Mouse (Mus musculus): Measurements from ENCODE around the gene Bpi.

Bpi gene

DNA sequence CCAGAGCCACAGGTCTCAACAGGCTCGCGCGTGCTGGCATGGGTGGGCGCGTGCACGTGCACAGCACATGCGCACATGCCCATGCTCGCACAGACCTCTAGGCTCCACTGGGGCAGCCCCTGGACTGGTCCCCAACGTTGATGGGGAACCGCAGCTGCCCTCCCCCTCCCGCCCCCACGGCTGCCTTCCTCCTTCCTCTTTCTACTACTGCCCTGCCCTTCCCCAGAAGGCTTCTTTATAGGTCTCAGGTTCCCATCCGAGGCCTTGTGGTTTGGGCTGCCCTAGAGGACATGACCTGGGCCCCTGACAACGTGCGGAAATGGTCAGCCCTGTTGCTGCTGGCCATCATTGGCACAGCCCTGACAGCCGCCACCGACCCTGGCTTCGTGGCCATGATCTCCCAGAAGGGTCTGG lies at the start of gene Bpi:
TSS of gene Bpi (plus strand) at position 90 of the 414 bp plus-strand sequence.
- DNase-seq (ENCODE audit: low spot score): no peak

- no peak for DNase-seq (ENCODE audit: low spot score)
Measured at GRCm38 (mm10) chr2:158209776-158210175, 48.1 kb upstream of the Bpi start.

DNA sequence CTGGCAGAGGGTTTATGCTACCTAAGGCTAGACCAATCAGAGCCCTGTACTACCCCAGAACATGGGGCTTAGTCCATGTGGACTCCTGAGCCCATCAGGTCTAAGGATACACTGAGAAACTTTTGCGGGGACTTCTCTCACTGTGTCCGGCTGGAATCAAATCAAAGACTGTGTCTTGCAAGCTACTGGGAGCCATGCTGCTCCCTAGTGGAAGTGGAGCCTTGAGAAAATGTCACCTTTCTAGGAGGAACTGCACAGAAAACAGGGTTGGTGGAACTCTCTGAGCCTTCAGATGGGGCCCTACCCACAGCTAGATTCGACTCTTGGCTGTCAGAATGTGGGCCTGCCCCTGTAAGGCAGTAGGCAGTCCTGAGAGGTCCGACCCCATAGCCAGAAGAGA lies 47.4 kb upstream of the Bpi start:
- peak; percentile 63 for DNase-seq (ENCODE audit: low spot score)

DNA sequence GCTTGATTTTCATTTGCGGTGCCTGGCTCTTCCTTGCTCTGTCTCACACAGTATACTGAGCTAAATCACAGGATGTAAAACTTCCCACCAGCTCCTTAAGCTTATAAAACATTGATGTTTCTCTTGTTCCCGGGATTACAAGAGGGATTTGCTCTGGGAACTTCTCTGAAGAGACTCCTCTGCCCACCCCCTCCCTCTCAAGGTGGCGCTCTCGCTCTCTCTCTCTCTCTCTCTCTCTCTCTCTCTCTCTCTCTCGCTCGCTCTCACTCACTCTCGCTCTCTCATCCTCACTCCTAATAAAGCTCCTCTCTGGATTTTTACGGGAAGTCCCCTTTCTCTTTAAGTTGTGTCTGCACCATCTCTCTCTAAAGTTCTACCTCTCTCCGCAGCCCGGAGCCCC lies 46.9 kb upstream of the Bpi start:
- DNase-seq (ENCODE audit: low spot score): no peak

DNA sequence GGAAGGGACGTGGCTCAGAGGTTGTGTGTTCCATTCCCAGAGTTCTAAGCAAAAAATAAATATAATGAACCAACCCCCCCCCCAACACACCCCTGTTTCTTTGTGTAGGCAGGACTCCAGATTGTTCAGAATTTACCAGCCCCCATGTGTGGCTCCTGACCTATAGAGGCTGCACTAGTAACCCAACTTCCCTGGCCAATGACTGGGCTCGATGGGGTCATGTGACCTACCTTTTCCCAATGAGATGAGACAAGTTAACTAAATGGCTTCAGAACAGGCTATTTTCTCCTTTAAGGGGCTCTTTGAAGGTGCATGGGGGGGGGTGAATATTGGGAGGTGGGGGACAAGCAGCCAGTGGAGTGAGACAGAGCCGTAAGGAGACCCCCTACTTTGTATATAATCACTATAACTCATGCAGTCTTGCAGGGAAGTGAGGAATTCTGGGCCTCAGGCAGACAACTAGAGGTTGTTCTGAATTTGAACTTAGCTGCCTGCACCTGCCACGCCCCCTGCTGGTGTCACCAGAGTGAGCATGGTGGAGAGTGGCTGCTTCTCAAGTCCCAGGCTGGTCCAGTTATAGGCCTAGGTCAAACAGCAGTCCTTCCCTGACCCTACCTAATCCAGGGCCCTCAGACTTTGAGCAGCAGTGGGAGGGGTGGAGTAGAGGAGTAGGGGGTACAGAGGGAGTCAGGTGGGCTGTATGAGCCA lies 46.0 kb upstream of the Bpi start:
- DNase-seq (ENCODE audit: low spot score): no peak

DNA sequence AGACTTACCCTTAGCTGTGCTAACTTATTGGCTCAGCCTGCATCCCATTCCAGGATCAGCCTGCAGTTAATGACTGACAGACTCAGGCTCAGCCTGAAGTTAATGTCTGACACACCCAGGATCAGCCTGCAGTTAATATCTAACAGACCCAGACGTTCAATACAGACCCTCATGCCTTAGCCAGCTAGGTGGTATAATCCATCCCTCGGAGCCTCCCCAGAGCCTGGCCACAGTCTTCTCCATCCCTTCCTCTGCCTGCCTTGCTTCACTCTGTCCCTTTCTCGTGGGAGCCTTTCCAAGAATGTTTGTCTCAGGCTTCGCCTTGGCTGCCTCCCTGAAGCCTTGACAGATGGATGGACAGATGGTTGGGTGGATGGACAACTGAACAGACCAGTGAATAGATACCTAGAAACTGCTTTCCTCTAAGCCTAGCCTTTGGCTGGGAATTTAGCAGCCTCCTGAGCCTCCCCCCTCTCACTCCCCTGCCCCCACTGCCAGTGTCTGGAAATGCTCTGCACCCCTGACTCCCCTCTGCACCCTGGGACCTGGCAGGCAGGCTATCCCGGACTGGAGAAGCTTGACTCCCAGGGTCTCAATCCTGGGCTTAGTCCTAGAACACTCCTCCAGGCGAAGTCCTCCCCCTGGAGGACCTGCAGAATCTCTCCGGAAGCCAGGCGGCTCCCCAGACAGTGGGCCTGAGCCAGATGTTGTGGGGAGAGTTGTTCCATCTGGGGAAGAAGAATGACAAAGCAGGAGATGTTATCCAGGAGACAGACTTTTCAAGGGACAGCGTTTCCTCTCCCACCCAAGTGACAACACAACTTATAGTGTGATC lies 42.4 kb upstream of the Bpi start:
- DNase-seq (ENCODE audit: low spot score): peak; percentile 26

GRCm38 (mm10) chr2:158216510-158216909 lies 41.4 kb upstream of the Bpi start:
- no peak for DNase-seq (ENCODE audit: low spot score)

- no peak for DNase-seq (ENCODE audit: low spot score)
Measured at GRCm38 (mm10) chr2:158219562-158219961, 38.3 kb upstream of the Bpi start.

GRCm38 (mm10) chr2:158221446-158222084 lies 36.3 kb upstream of the Bpi start:
- no peak for DNase-seq (ENCODE audit: low spot score)

DNA sequence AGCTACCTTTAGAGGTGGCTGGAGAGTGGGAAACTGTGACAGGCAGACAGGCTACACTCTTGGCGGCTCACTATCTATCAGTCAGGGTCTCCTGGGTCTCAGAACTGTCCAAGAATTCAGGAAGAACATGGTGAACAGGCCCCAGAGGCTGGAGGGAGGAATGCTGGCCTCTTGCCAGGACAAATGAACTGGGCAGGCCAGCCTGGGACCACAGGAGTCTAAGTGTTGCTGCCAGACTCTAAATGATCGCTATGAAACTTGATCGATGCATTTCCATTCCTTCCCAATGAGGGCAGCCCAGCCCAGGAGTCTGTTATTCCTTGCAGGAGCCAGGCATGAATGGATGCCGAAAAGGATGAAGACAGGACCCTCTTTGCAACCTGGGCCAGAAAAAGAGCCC lies 35.2 kb upstream of the Bpi start:
- no peak for DNase-seq (ENCODE audit: low spot score)

DNA sequence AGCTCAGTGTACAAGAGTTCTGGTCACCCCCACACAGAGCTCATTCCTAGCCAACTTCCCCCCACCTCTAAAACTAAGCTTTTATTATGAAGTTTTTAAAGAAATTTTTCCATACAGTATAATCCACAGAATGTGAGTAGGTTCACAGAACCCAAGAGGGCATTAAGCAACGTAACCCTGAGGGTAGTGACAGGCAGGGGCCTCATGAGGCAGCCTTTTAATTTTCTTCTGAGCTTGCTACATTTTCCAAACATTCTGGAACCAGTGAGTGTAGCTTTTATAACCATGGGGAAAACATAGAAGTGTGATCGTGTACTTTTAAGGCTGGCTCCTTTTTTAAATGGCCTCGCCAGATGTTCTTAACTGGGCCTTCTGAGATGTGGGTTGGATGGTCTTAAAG lies 34.4 kb upstream of the Bpi start:
- DNase-seq (ENCODE audit: low spot score): no peak

DNA sequence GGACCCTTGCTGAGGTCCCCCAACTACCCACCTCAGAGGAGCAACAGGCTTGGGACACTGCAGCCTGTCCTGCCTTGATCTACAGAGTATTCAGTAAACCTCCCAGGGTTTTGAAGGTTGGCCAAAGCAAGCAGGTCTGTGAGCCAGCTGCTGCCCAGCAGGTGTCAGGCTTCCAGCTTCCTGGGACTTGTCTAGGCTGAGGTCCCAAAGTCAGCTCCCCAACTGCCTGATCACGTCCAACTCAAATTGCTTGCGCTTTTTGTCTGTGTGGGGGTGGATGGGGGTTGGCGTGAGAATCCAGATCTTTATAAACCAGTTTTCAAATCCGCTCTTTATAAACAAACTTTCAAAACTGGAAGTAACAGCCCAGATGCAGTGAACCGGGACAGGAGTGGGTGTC lies 32.6 kb upstream of the Bpi start:
- peak; percentile 45 for DNase-seq (ENCODE audit: low spot score)

DNA sequence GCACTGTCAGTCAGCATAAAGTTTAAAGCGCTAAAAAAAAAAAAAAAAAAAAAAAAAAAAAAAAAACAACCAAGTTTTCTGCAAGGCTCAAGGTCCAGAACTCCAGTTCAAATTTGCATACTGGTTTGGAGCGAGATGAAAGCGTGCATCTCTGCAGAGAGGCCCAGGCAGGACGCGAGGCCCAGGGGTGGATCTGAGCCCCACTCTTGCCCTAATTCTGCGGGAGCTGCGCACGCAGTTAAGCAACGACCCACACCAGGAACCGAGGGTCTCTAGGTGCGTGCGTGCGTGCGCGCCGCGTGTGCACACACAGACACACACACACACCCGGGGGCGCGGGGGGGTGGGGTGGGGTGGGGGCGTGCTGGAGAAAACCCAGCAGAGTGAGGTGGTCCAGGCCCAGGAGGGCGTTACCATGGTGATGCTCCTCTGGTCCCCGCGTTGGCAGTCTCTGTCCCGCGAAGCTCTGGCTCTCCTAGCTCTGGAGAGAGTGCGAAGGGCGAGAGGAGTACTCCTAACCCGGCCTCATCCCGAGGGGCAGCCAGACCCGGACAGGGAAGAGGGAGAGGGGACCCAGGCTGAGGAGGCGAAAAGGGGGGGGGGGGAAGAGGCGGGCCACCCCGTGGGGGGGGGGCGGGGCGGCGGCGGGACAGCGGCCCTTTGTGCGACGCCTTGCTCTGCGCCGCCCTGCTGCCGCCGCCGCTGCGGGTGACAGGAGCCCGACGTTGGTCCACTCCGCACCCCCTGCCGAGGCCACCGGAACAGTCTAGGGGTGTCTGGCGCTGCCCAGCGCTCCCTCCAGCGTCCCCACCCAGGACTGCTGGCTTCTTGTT lies 29.0 kb upstream of the Bpi start, which contains the start of gene D630003M21Rik:
TSS of gene D630003M21Rik (minus strand) at position 553 of the 833 bp plus-strand sequence.
- no peak for DNase-seq (ENCODE audit: low spot score)

GRCm38 (mm10) chr2:158229503-158229892 lies 28.4 kb upstream of the Bpi start:
- no peak for DNase-seq (ENCODE audit: low spot score)

DNA sequence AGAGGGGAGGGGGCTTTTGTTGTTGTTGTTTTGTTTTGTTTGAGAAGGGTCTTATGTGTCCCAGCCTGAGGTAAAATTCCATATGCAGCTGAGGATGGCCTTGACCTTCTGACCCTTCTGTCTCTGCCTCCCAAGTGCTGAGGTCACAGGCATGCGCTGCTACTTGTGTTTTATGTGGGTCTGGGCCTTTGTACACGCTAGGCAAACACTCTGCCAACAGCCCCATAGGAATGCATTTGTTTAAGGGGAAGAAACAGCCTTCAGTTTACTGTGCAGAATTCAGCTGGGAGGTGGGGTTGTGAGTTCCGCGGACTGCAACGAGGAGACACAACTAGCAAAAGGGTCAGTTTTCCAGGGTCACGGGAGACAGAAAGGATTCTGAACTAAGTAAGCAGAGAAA lies 27.3 kb upstream of the Bpi start:
- DNase-seq (ENCODE audit: low spot score): no peak

DNA sequence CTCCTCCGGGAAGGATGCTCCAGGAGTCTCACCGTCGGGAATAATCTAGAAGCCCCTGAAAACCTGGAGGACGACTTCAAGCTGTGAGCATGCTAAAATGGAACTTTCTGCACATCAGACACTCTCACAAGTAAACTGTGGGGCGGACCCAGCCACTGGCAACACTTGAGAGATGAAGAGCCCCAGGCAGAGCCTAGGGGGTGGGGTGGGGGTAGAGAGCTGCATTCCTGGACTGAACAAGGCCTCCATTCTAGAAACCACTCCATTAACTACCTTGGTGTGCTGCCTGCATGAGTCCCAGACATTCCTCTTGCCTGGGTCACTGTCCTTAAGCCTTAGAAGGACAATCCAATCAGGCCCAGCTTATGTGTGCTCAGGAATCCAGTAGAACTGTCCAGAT lies 26.8 kb upstream of the Bpi start:
- DNase-seq (ENCODE audit: low spot score): no peak

- DNase-seq (ENCODE audit: low spot score): no peak
Measured at GRCm38 (mm10) chr2:158232414-158232813, 25.5 kb upstream of the Bpi start.

DNA sequence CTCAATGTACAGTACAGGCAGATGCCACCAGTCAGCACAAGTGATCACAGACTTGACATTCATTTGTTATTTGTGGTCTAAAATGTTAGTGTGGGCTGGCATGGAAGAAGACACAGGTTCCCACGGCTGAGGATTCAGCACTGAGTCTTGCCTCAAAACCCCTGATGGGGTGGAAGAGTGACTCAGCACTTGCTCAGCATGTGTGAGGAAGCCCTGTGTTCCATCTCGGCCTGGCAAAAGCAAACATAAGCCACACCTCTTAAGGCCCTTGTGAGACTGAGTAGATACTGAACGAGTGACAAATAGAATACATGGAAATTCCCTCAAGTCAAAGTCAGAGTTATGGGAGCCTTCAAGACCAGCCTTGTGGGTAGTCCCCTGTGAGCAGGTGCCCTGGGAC lies 24.8 kb upstream of the Bpi start:
- DNase-seq (ENCODE audit: low spot score): no peak

GRCm38 (mm10) chr2:158236698-158237097 lies 21.2 kb upstream of the Bpi start:
- DNase-seq (ENCODE audit: low spot score): peak; percentile 27

DNA sequence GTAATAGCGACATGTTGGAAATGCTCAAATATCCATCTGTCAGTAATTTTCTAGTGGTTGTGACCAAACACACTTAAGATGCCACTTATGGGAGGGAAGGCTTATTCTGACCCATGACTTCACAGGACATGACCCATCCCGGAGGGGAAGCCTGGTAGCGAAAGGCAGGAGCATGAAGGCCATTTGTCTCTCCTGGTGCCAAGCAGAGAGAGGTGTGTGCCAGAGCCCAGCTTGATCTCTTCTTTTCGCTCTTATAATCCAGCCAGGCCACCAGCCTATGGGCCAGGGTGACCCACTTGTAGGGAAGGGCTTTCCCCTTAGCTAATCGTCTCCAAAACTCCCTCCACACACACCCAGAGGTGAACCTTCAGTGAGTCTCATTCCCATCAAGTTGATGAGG lies 19.8 kb upstream of the Bpi start:
- no peak for DNase-seq (ENCODE audit: low spot score)

GRCm38 (mm10) chr2:158241126-158241738 lies 16.7 kb upstream of the Bpi start:
- DNase-seq (ENCODE audit: low spot score): no peak

Measured in adipocyte (in vitro differentiated cells).